Mouse (Mus musculus): ENCODE measurements around the gene Snx17. TPM values are rescaled to one million over a fixed set of nuclear protein-coding genes. Genes with fewer than 3 reads are reported as not detected.

The Snx17 gene
- 101 and 105 TPM in 2 replicates for polyA plus RNA-seq (2015; fragmentation: Nextera tagmentation; extraction: Ambion mirVana)

GRCm38 (mm10) chr5:31192939-31193630, at the start of gene Snx17, which contains the start of gene Eif2b4:
Snx17 (plus strand) TSS chr5:31193227.
Eif2b4 (minus strand) TSS chr5:31193430.

GRCm38 (mm10) chr5:31154152-31154553, 38.9 kb upstream of the Snx17 start, which contains the start of gene Mpv17:
Mpv17 (minus strand) TSS chr5:31154251.

GRCm38 (mm10) chr5:31179766-31180630, 13.0 kb upstream of the Snx17 start, which contains the start of the genes Gm29609 and Gtf3c2:
Gm29609 (minus strand) TSS chr5:31179911.
Gtf3c2 (minus strand) TSS chr5:31180144.

GRCm38 (mm10) chr5:31201742-31202590, 8.9 kb downstream of the Snx17 start, which contains the start of gene Zfp513:
Zfp513 (minus strand) TSS chr5:31202303.

GRCm38 (mm10) chr5:31220448-31221303, 27.6 kb downstream of the Snx17 start, which contains the start of gene Ppm1g:
Ppm1g (minus strand) TSS chr5:31220687.

GRCm38 (mm10) chr5:31240637-31241521, 47.9 kb downstream of the Snx17 start, which contains the start of the genes Nrbp1 and Gm9970:
Nrbp1 (plus strand) TSS chr5:31240864.
Gm9970 (minus strand) TSS chr5:31241232.

Other genes starting within 250 kb of the Snx17 start
- gene Cgref1, start 247.6 kb upstream of the Snx17 start, polyA plus RNA-seq (2015; fragmentation: Nextera tagmentation; extraction: Ambion mirVana): 92.9 and 96.7 TPM in 2 replicates
- 104 and 109 TPM in 2 replicates for gene Preb, start 232.9 kb upstream of the Snx17 start, polyA plus RNA-seq (2015; fragmentation: Nextera tagmentation; extraction: Ambion mirVana)
- gene Tcf23, start 224.6 kb upstream of the Snx17 start, polyA plus RNA-seq (2015; fragmentation: Nextera tagmentation; extraction: Ambion mirVana): 0.05 and 0.10 TPM in 2 replicates
- gene Atraid, start 144.9 kb upstream of the Snx17 start, polyA plus RNA-seq (2015; fragmentation: Nextera tagmentation; extraction: Ambion mirVana): 231 and 250 TPM in 2 replicates
- 18.0 and 20.8 TPM in 2 replicates for gene Slc5a6, start 144.3 kb upstream of the Snx17 start, polyA plus RNA-seq (2015; fragmentation: Nextera tagmentation; extraction: Ambion mirVana)
- 6.8 and 8.6 TPM in 2 replicates for gene Cad, start 138.4 kb upstream of the Snx17 start, polyA plus RNA-seq (2015; fragmentation: Nextera tagmentation; extraction: Ambion mirVana)
- not detected in 2 replicates for gene Dnajc5g, start 86.9 kb upstream of the Snx17 start, polyA plus RNA-seq (2015; fragmentation: Nextera tagmentation; extraction: Ambion mirVana)
- gene Slc30a3, start 85.0 kb upstream of the Snx17 start, polyA plus RNA-seq (2015; fragmentation: Nextera tagmentation; extraction: Ambion mirVana): 55.6 and 64.5 TPM in 2 replicates
- 0.15 and 0.41 TPM in 2 replicates for gene Trim54, start 76.5 kb upstream of the Snx17 start, polyA plus RNA-seq (2015; fragmentation: Nextera tagmentation; extraction: Ambion mirVana)
- 3.7 and 4.7 TPM in 2 replicates for gene Ucn, start 54.4 kb upstream of the Snx17 start, polyA plus RNA-seq (2015; fragmentation: Nextera tagmentation; extraction: Ambion mirVana)
- gene Mpv17, start 39.0 kb upstream of the Snx17 start, polyA plus RNA-seq (2015; fragmentation: Nextera tagmentation; extraction: Ambion mirVana): 53.5 and 60.8 TPM in 2 replicates
- 1.1 and 2.2 TPM in 2 replicates for gene Gm29609, start 13.3 kb upstream of the Snx17 start, polyA plus RNA-seq (2015; fragmentation: Nextera tagmentation; extraction: Ambion mirVana)
- gene Gtf3c2, start 13.1 kb upstream of the Snx17 start, polyA plus RNA-seq (2015; fragmentation: Nextera tagmentation; extraction: Ambion mirVana): 34.0 and 42.3 TPM in 2 replicates
- gene Eif2b4, start 203 bp downstream of the Snx17 start, polyA plus RNA-seq (2015; fragmentation: Nextera tagmentation; extraction: Ambion mirVana): 74.3 and 83.1 TPM in 2 replicates
- 15.1 and 15.4 TPM in 2 replicates for gene Zfp513, start 9.1 kb downstream of the Snx17 start, polyA plus RNA-seq (2015; fragmentation: Nextera tagmentation; extraction: Ambion mirVana)
- 138 and 151 TPM in 2 replicates for gene Ppm1g, start 27.5 kb downstream of the Snx17 start, polyA plus RNA-seq (2015; fragmentation: Nextera tagmentation; extraction: Ambion mirVana)
- 131 and 147 TPM in 2 replicates for gene Nrbp1, start 47.6 kb downstream of the Snx17 start, polyA plus RNA-seq (2015; fragmentation: Nextera tagmentation; extraction: Ambion mirVana)
- 0.93 and 1.6 TPM in 2 replicates for gene Gm9970, start 48.0 kb downstream of the Snx17 start, polyA plus RNA-seq (2015; fragmentation: Nextera tagmentation; extraction: Ambion mirVana)
- gene Krtcap3, start 58.5 kb downstream of the Snx17 start, polyA plus RNA-seq (2015; fragmentation: Nextera tagmentation; extraction: Ambion mirVana): 4.7 and 5.5 TPM in 2 replicates
- gene Ift172, start 97.9 kb downstream of the Snx17 start, polyA plus RNA-seq (2015; fragmentation: Nextera tagmentation; extraction: Ambion mirVana): 21.7 and 24.5 TPM in 2 replicates
- 165 and 168 TPM in 2 replicates for gene Fndc4, start 102.9 kb downstream of the Snx17 start, polyA plus RNA-seq (2015; fragmentation: Nextera tagmentation; extraction: Ambion mirVana)
- 0.32 and 0.43 TPM in 2 replicates for gene Gckr, start 104.2 kb downstream of the Snx17 start, polyA plus RNA-seq (2015; fragmentation: Nextera tagmentation; extraction: Ambion mirVana)

All from neural tube, postnatal 0 days (tissue).